Mouse (Mus musculus): Measurements from ENCODE around the gene Amh.

DNA sequence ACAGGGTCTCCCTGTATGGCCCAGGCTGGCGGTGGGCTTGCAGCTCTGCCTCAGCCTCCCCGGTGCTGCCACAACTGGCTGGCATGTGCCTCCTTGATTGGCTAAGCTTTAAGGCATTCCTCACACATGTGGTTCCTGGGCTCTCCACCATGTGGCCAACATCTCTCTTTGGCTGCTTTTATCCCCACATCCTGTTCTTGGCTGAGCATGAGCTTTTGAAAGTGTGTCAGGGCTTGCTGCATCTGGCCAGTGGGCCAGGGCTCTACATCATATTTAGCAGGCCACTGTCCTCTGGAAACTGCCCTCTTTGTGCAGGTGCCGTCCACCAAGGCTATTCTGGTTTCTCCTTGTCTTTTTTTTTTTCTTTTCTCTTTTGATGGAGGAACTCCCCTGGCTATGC, 51.2 kb downstream of the Amh start:
- TF ChIP-seq CTCF (IDR thresholded peaks at IDR 0.05; ENCODE audit: insufficient read depth, low read depth, low read length) (no peak), POLR2A (IDR thresholded peaks at IDR 0.05; ENCODE audit: insufficient read depth, low read depth, low read length) (no peak)

All from olfactory bulb, adult 2 months (tissue).